Mouse (Mus musculus): ENCODE results near the gene Spock3. TPM values are rescaled to one million over a fixed set of nuclear protein-coding genes. Genes with fewer than 3 reads are reported as not detected.
"Not testable (repeated sequence)": the region's sequence is repeated elsewhere in the genome, so short reads cannot be mapped to it uniquely, and the experiment has no call there.

Gene Spock3
- polyA plus RNA-seq, 1 experiment from 2014 or later: 0.49 TPM

DNA sequence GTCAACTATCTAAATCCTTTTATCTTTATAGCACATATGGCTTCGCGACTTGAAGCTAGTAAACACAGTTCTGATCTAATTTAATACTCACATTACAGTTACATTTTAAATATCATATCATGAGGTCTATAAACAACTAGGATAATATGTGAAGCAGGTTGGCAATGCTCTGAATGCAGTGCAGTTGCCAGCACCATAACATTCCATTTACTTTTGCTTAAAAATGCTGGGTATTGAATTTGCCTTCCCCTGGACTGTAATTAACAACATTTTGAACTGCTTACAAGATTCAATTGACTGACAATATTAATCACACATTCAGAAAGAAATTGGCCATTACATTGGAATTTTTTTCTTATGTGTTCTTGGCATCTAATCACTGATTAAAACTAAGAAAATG lies 147.4 kb downstream of the Spock3 start:
- WGBS: 74% methylated on average over 2 of the region's 2 CpGs
- Histone ChIP-seq H3K27me3 (replicated peaks; ENCODE audit: insufficient read depth, low read length) (no peaks in the 10 kb centered on the region), H3K36me3 (ENCODE audit: insufficient read depth, low read length) (no peaks in the 10 kb centered on the region), H3K27ac (ENCODE audit: low read length) (no peak overlapping the region), H3K4me2 (replicated peaks; ENCODE audit: low read depth, low read length) (no peak overlapping the region), H3K9ac (replicated peaks; ENCODE audit: low read depth) (no peak overlapping the region), H3K4me1 (ENCODE audit: insufficient read depth, low read depth, low read length) (no peaks in the 10 kb centered on the region), H3K9me3 (ENCODE audit: low read length) (no peaks in the 10 kb centered on the region), H3K4me3 (ENCODE audit: low read depth, low read length) (no peak overlapping the region)
- ATAC-seq: no peak
- TF ChIP-seq EP300 (IDR thresholded peaks at IDR 0.05) (no peak), CTCF (IDR thresholded peaks at IDR 0.05) (no peak)
- DNase-seq (ENCODE audit: low spot score): no peak

DNA sequence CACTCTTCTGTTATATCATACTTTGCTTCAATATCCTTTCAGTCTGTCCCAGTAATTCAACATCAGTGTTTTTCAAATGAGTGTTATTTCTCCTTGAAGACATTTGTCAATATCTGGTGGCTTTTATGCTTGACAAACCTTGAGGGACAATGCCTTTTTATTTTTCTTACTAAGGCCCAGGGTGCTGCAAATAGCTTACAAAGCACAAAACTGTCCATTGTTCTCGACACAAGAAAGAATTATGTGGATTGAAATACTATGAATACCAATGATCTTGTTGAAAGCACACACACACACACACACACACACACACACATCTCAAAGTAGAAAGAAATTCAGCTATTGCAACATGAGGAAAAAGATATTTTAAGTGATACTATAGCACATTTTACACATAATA lies 159.0 kb downstream of the Spock3 start:
- Histone ChIP-seq H3K27ac (ENCODE audit: low read length) (no peak overlapping the region), H3K4me1 (ENCODE audit: insufficient read depth, low read depth, low read length) (no peaks in the 10 kb centered on the region), H3K27me3 (replicated peaks; ENCODE audit: insufficient read depth, low read length) (no peaks in the 10 kb centered on the region), H3K36me3 (ENCODE audit: insufficient read depth, low read length) (no peaks in the 10 kb centered on the region), H3K4me2 (replicated peaks; ENCODE audit: low read depth, low read length) (no peak overlapping the region), H3K9ac (replicated peaks; ENCODE audit: low read depth) (no peak overlapping the region), H3K4me3 (ENCODE audit: low read depth, low read length) (no peak overlapping the region), H3K9me3 (ENCODE audit: low read length) (no peaks in the 10 kb centered on the region)
- no peak for TF ChIP-seq CTCF (IDR thresholded peaks at IDR 0.05)
- ATAC-seq (no peak), DNase-seq (ENCODE audit: low spot score) (no peak)
- WGBS: 54% methylated on average over 1 of the region's 1 CpGs

DNA sequence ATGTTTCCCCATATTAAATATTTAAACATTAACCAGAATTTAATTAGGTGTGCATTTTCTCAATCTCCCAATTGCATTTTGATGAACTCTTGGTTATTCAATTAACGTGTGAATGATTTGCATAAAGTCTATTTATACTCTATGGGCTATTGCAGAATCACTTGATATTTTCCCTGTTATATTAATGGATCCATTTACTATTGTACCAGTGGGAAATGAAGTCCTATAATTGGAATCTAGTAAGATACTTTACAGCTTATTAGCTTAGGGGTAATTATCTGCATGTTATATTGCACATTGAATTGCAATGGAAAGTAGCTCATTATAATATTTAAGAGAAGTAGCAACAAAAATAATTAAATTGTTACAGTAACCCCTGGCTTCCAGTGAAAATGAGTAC lies 162.1 kb downstream of the Spock3 start:
- no peaks in the 10 kb centered on the region for H3K36me3 ChIP-seq (ENCODE audit: insufficient read depth, low read length)
- H3K9me3 ChIP-seq (ENCODE audit: low read length): no peaks in the 10 kb centered on the region
- DNase-seq (ENCODE audit: low spot score) (no peak), ATAC-seq (no peak)
- no peak overlapping the region for H3K9ac ChIP-seq (replicated peaks; ENCODE audit: low read depth)
- H3K4me2 ChIP-seq (replicated peaks; ENCODE audit: low read depth, low read length): no peak overlapping the region
- WGBS: 61% methylated on average over 1 of the region's 1 CpGs
- TF ChIP-seq EP300 (IDR thresholded peaks at IDR 0.05) (no peak), CTCF (IDR thresholded peaks at IDR 0.05) (no peak)
- H3K27me3 ChIP-seq (replicated peaks; ENCODE audit: insufficient read depth, low read length): no peaks in the 10 kb centered on the region
- H3K4me3 ChIP-seq (ENCODE audit: low read depth, low read length): no peak overlapping the region
- no peak overlapping the region for H3K27ac ChIP-seq (ENCODE audit: low read length)
- no peaks in the 10 kb centered on the region for H3K4me1 ChIP-seq (ENCODE audit: insufficient read depth, low read depth, low read length)

DNA sequence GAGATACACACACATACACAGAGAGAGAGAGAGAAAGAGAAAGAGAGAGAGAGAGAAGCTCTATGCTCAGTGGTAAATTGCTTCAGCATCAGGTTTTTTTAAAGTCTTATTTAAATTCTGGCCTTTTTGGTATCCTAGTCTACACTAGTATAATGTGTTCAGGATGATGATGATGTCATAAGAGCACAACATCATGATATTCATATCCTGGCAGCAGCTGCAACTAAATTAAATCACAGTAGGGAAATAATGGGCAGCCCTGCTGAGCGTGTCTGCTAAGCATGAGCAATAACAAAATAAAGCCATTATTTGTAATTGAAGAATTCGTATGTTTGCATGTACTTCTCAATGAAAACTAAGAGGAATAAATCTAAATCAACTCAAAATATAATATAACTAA lies 169.7 kb downstream of the Spock3 start:
- Histone ChIP-seq H3K9me3 (ENCODE audit: low read length) (no peaks in the 10 kb centered on the region), H3K36me3 (ENCODE audit: insufficient read depth, low read length) (no peaks in the 10 kb centered on the region), H3K27ac (ENCODE audit: low read length) (no peak overlapping the region), H3K4me2 (replicated peaks; ENCODE audit: low read depth, low read length) (no peak overlapping the region), H3K4me1 (ENCODE audit: insufficient read depth, low read depth, low read length) (no peaks in the 10 kb centered on the region), H3K9ac (replicated peaks; ENCODE audit: low read depth) (no peak overlapping the region), H3K4me3 (ENCODE audit: low read depth, low read length) (no peak overlapping the region), H3K27me3 (replicated peaks; ENCODE audit: insufficient read depth, low read length) (no peaks in the 10 kb centered on the region)
- DNase-seq (ENCODE audit: low spot score) (no peak), ATAC-seq (no peak)
- TF ChIP-seq CTCF (IDR thresholded peaks at IDR 0.05) (no peak), EP300 (IDR thresholded peaks at IDR 0.05) (no peak)
- 67% methylated on average over 2 of the region's 2 CpGs for WGBS

DNA sequence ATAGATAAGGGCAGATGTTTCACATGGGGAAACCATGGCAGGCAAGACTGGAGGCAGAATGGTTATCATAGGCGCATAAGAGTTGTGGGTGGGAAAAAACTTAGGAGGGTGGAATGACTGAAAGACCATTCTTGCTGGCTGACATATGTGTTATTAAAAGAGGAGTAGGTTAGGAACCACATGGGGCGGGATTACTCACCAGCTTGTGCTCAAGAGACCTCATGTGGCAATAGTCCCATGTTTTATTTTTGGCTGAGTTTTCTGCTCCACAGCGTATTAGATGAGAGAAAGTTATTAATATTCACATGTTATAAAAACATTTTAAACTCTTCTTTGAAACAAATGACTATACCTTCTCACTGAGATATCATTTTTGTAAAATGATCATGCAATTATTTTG lies 184.6 kb downstream of the Spock3 start:
- Histone ChIP-seq H3K27me3 (replicated peaks; ENCODE audit: insufficient read depth, low read length) (no peaks in the 10 kb centered on the region), H3K27ac (ENCODE audit: low read length) (no peak overlapping the region), H3K4me3 (ENCODE audit: low read depth, low read length) (no peak overlapping the region), H3K4me1 (ENCODE audit: insufficient read depth, low read depth, low read length) (no peaks in the 10 kb centered on the region), H3K4me2 (replicated peaks; ENCODE audit: low read depth, low read length) (no peak overlapping the region), H3K9ac (replicated peaks; ENCODE audit: low read depth) (no peak overlapping the region), H3K9me3 (ENCODE audit: low read length) (no peaks in the 10 kb centered on the region), H3K36me3 (ENCODE audit: insufficient read depth, low read length) (no peaks in the 10 kb centered on the region)
- DNase-seq (ENCODE audit: low spot score) (no peak), ATAC-seq (no peak)
- TF ChIP-seq CTCF (IDR thresholded peaks at IDR 0.05) (no peak), EP300 (IDR thresholded peaks at IDR 0.05) (no peak)
- WGBS: 84% methylated on average over 3 of the region's 3 CpGs

DNA sequence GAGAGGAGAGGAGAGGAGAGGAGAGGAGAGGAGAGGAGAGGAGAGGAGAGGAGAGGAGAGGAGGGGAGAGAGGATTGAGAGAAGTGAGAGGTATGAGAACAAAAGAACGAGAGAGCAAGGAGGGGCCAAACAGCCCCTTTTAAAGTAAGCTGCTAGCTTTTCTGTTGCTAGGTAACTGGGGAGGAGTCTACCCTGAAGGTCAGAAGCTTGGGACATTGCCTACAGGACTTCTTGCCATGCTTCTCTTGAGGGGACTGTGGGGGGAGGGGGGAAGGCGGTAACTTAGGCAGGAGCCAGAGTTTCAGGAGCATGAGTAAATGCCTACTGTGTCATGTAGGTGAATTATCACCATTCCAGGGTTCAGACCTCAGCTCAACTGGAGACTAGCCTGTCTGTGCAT lies 213.1 kb downstream of the Spock3 start:
- 63% methylated on average over 2 of the region's 2 CpGs for WGBS
- H3K27me3 ChIP-seq (replicated peaks; ENCODE audit: insufficient read depth, low read length); H3K27ac ChIP-seq (ENCODE audit: low read length): not testable (repeated sequence)

DNA sequence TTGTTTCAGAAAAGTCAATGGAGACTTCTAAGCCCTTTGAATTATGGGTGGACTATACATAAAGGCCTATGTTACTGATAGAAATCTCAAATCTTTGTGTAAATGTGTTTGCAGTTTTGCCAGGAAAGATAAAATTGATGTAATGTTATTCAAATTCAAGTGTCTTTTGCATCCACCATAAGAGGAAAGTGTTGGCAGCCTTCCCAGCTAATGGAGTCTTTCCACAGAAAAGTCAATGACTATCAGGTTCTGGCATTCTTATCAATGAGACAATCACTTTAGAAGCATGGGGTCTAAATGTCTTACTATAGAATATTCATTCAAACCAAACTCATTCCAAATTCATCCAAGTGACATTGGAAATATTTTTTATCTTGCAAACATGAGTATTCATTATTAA lies 214.5 kb downstream of the Spock3 start:
- no peak for DNase-seq (ENCODE audit: low spot score)
- no peak overlapping the region for H3K27ac ChIP-seq (ENCODE audit: low read length)
- H3K9me3 ChIP-seq (ENCODE audit: low read length): no peaks in the 10 kb centered on the region
- TF ChIP-seq CTCF (IDR thresholded peaks at IDR 0.05) (no peak), EP300 (IDR thresholded peaks at IDR 0.05) (no peak)
- H3K27me3 ChIP-seq (replicated peaks; ENCODE audit: insufficient read depth, low read length): no peaks in the 10 kb centered on the region
- H3K4me2 ChIP-seq (replicated peaks; ENCODE audit: low read depth, low read length): no peak overlapping the region
- no peak overlapping the region for H3K4me3 ChIP-seq (ENCODE audit: low read depth, low read length)
- no peak overlapping the region for H3K9ac ChIP-seq (replicated peaks; ENCODE audit: low read depth)
- no peaks in the 10 kb centered on the region for H3K4me1 ChIP-seq (ENCODE audit: insufficient read depth, low read depth, low read length)
- ATAC-seq: no peak
- no peaks in the 10 kb centered on the region for H3K36me3 ChIP-seq (ENCODE audit: insufficient read depth, low read length)

More for the DNA sequence above, 213.1 kb downstream of the Spock3 start:
- not testable (repeated sequence) for H3K9ac ChIP-seq (replicated peaks; ENCODE audit: low read depth); H3K36me3 ChIP-seq (ENCODE audit: insufficient read depth, low read length); H3K4me2 ChIP-seq (replicated peaks; ENCODE audit: low read depth, low read length); H3K9me3 ChIP-seq (ENCODE audit: low read length); H3K4me1 ChIP-seq (ENCODE audit: insufficient read depth, low read depth, low read length); ATAC-seq; H3K4me3 ChIP-seq (ENCODE audit: low read depth, low read length); DNase-seq (ENCODE audit: low spot score)
